ENCODE assay signal across 7 mouse cellular contexts in the genomic region with DNA sequence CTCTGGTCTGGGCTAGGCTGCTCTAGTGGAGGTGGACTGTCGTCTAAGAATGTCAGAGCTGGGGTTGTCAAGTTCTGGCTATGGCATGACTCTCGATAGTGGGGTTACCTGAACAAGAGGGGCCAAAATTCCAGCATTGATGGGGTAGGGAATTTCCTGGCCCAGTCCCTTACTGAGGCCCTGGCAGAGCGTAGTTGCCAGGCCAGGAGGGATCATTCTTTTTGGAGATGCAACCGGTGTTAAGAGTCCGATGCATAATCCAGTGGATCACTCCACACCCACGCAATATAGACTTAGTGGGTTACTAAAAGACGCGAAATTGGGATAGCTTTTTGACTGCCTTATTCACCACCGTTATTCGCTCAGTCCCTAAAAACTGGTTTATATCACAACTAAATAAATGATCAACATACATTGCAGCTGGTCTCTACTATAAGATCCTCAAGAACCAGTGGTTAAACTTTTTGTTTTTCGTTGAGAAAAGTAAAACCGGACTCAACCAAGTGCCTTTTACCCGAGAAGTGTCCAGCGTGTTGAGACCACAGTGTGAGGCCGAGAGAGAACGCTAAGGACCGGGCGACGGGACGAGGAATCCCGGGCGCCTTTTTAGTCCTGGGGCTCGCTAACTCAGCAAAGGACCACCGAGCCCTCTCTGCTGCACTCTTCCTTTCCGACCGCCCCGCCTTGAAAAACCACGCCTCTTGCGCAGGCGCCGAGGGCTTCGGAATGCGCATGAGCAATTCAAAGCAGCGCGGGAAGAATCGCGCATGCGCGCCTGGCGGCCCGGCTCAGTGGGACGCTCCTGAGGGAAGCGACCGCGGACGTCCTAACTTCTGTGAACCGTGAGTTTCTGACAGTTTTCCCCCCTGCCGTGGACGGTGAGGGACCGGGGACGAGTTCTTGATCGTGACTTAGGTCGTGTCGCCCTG. TPM values are rescaled to one million over a fixed set of nuclear protein-coding genes. Genes with fewer than 3 reads are reported as not detected.
DNase-seq lines count a peak whose midpoint lies in the region; ATAC-seq lines count a peak whose summit lies in the region.

A gene (plus strand): TSS at position 739 of the 929 bp plus-strand sequence.

- ATAC-seq in limb, embryonic 11.5 days (ENCODE audit: insufficient number of reproducible peaks, low FRiP score, low TSS enrichment, low read depth), result peak; percentile 86
- ATAC-seq in midbrain, embryonic 14.5 days (ENCODE audit: low FRiP score, low TSS enrichment), result peak; percentile 91

- peaks cover 20% of the 10 kb centered on the region for H3K4me1 ChIP-seq in embryonic facial prominence, embryonic 10.5 days
- peaks cover 2% of the 10 kb centered on the region; the same call in 1 of the 2 replicates for H3K4me1 ChIP-seq in limb, embryonic 11.5 days (ENCODE audit: control insufficient read depth, insufficient read depth, low read length)
- peaks cover 8% of the 10 kb centered on the region; the same call in 1 of the 2 replicates for H3K4me1 ChIP-seq in midbrain, embryonic 14.5 days (ENCODE audit: control insufficient read depth, insufficient read depth, low read length)

- no peaks in the 10 kb centered on the region for H3K9me3 ChIP-seq in embryonic facial prominence, embryonic 10.5 days
- H3K9me3 ChIP-seq in limb, embryonic 11.5 days (ENCODE audit: control insufficient read depth, low read length), result no peaks in the 10 kb centered on the region
- no peaks in the 10 kb centered on the region for H3K9me3 ChIP-seq in midbrain, embryonic 14.5 days (ENCODE audit: control insufficient read depth, low read length)

- peaks cover 22% of the 10 kb centered on the region for H3K36me3 ChIP-seq in embryonic facial prominence, embryonic 10.5 days (replicated peaks)
- no peaks in the 10 kb centered on the region for H3K36me3 ChIP-seq in limb, embryonic 11.5 days (ENCODE audit: control insufficient read depth, insufficient read depth, low read length)
- 0 out of 2 replicates have a peak, but pooled peaks cover 7% of the 10 kb centered on the region for H3K36me3 ChIP-seq in midbrain, embryonic 14.5 days (ENCODE audit: control insufficient read depth, insufficient read depth, low read length)

- no peaks in the 10 kb centered on the region for H3K27me3 ChIP-seq in embryonic facial prominence, embryonic 10.5 days (replicated peaks; ENCODE audit: low read depth, poor library complexity, severe bottlenecking)
- H3K27me3 ChIP-seq in limb, embryonic 11.5 days (ENCODE audit: control insufficient read depth, insufficient read depth, low read length), result no peaks in the 10 kb centered on the region
- no peaks in the 10 kb centered on the region for H3K27me3 ChIP-seq in midbrain, embryonic 14.5 days (ENCODE audit: control insufficient read depth, insufficient read depth, low read length)

- peak within 1 kb of the TSS; percentile 77 for H3K9ac ChIP-seq in limb, embryonic 11.5 days (ENCODE audit: low read length)
- H3K9ac ChIP-seq in midbrain, embryonic 14.5 days (replicated peaks; ENCODE audit: low read length), result peak within 1 kb of the TSS; percentile 75

- H3K27ac ChIP-seq in embryonic facial prominence, embryonic 10.5 days (replicated peaks), result peak within 1 kb of the TSS; percentile 96
- peak within 1 kb of the TSS; percentile 45; the same call in 1 of the 2 replicates for H3K27ac ChIP-seq in limb, embryonic 11.5 days (replicated peaks; ENCODE audit: low read depth, low read length)
- peak within 1 kb of the TSS; percentile 86 for H3K27ac ChIP-seq in midbrain, embryonic 14.5 days (replicated peaks; ENCODE audit: low read depth, low read length)

- WGBS in embryonic facial prominence, embryonic 10.5 days, result 7% methylated on average over 54 of the region's 54 CpGs
- WGBS in limb, embryonic 11.5 days, result 7% methylated on average over 54 of the region's 54 CpGs
- WGBS in midbrain, embryonic 14.5 days, result 4% methylated on average over 54 of the region's 54 CpGs

- peak; percentile 97 for DNase-seq in adrenal gland, postnatal 10 days
- peak; percentile 96 for DNase-seq in embryonic facial prominence, embryonic 10.5 days (ENCODE audit: low spot score)
- peak; percentile 99 for DNase-seq in heart, adult 11 months
- peak; percentile 95 for DNase-seq in kidney, adult 18-20 months
- peak; percentile 96 for DNase-seq in limb, embryonic 11.5 days (ENCODE audit: low spot score)
- peak; percentile 98 for DNase-seq in midbrain, embryonic 14.5 days
- peak; percentile 88 to 94 for DNase-seq in spleen, adult 18-20 months

- H3K4me3 ChIP-seq in embryonic facial prominence, embryonic 10.5 days, result peak within 1 kb of the TSS; percentile 96
- H3K4me3 ChIP-seq in limb, embryonic 11.5 days (ENCODE audit: low read depth, low read length), result peak within 1 kb of the TSS; percentile 55
- peak within 1 kb of the TSS; percentile 82 for H3K4me3 ChIP-seq in midbrain, embryonic 14.5 days (replicated peaks; ENCODE audit: low read depth, low read length)

- H3K4me2 ChIP-seq in limb, embryonic 11.5 days (ENCODE audit: low read depth, severe bottlenecking), result peak within 1 kb of the TSS; percentile 71
- H3K4me2 ChIP-seq in midbrain, embryonic 14.5 days (ENCODE audit: low read length), result peak within 1 kb of the TSS; percentile 84

RNA-seq across cellular contexts. Expression of the gene that starts here (rescaled TPM):
- 10 to 100 TPM in 1 of 2 experiments, 1 to 10 TPM in 1; 5.7 to 10.6 TPM for total RNA-seq in adrenal gland, postnatal 10 days (2021)
- polyA plus RNA-seq in embryonic facial prominence, embryonic 10.5 days (2016; fragmentation: Nextera tagmentation; extraction: Ambion mirVana), result 63.7 and 65.3 TPM in 2 replicates
- 63.8 and 76.4 TPM in 2 replicates for polyA plus RNA-seq in limb, embryonic 11.5 days (2014; fragmentation: Nextera tagmentation; extraction: Ambion mirVana)
- polyA plus RNA-seq in midbrain, embryonic 14.5 days (2014; fragmentation: Nextera tagmentation; extraction: Ambion mirVana), result 35.8 and 46.9 TPM in 2 replicates

Comparison
In these comparisons a context has a peak if more than half of its experiments do, and no peak if none do; other contexts are left out.
1. Peak in every context shown above with its lines: DNase-seq, ATAC-seq, H3K4me3 ChIP-seq and H3K27ac ChIP-seq.
2. H3K27ac ChIP-seq: peak in every context shown above with its lines; median percentile 96 in embryonic facial prominence, embryonic 10.5 days; 86 in midbrain, embryonic 14.5 days; 45 in limb, embryonic 11.5 days.